Mouse (Mus musculus): ENCODE measurements at regions not wholly inside any gene's neighbourhood (a gene's known extent, or its start where the extent isn't known, plus 50 kb on each side); places are given as distances from the start of the nearest gene placed in this dataset.

DNA sequence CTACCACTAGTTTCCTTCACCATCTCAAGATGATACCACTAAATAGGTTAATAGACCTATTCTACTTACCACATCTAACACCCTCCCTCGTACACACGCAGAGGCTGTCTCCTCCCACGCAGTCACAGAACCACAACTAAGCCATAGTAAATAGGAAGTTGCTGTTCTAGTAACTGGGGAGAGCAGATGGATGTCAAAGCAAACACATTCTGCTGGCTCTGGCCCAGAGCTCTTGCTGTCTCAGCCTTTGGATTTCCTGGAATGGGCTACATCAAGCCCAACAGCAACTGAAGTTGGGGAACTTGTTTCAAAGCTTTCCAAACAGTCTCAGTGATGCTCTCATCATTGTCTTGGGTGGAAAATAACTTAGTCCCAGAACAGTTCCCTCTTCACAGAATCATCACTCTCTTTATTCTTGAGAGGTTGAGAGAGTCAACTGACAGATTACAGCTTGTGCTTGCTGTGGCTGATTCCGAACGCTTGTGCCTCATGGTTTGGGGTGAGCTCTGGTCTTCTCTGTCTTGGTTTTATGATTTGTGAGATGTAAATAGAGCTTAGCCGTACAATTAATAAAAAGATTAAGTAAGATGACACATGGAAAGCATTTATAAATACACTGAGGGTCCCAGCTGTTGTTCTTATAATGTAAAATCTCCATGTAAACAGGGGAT is 538.5 kb upstream of the Klf4 start:
- in situ Hi-C loops (cut with MboI, MseI) = no loop called here

GRCm38 (mm10) chr4:56068859-56069258 is 536.6 kb upstream of the Klf4 start:
- in situ Hi-C loops (cut with MboI, MseI) = no loop called here

- in situ Hi-C loops (cut with MboI, MseI) = no loop called here
These were observed 532.4 kb upstream of the Klf4 start for GRCm38 (mm10) chr4:56064657-56065056.

DNA sequence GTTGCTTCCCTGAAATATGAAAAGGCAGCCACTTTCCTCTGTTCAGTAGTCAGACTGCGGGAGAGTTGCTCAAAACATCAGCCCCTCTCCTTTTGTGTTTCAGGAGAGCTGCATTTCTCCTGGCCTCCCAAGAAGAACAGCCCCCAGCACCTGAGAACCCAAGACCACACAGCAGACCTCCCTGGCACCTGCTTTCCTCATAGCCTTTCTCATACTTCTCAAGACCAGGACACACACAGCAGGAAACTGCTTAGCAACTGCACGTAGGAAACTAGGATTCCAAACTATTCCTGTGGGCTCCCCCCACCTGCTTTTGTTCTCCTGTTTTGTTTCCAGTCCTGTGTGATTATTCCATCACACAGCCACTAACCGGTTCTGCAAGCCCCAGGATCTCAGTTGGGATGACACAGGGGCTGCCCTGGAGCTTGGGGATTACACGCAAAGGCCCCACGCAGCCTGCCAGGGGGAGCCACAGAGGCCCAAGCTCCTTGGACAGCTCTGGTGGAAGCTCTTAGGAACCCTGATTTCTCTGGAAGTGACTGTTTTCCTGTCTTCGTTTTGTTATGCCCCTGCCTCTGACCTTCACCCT is 519.6 kb upstream of the Klf4 start:
- in situ Hi-C loops (cut with MboI, MseI) = no loop called here

- in situ Hi-C loops (cut with MboI, MseI) = no loop called here
These were observed 507.1 kb upstream of the Klf4 start for GRCm38 (mm10) chr4:56039327-56039726.

GRCm38 (mm10) chr4:56036334-56036733 is 504.1 kb upstream of the Klf4 start:
- in situ Hi-C loops (cut with MboI, MseI) = no loop called here

- in situ Hi-C loops (cut with MboI, MseI) = no loop called here
These were observed 503.3 kb upstream of the Klf4 start for GRCm38 (mm10) chr4:56035543-56035942.

DNA sequence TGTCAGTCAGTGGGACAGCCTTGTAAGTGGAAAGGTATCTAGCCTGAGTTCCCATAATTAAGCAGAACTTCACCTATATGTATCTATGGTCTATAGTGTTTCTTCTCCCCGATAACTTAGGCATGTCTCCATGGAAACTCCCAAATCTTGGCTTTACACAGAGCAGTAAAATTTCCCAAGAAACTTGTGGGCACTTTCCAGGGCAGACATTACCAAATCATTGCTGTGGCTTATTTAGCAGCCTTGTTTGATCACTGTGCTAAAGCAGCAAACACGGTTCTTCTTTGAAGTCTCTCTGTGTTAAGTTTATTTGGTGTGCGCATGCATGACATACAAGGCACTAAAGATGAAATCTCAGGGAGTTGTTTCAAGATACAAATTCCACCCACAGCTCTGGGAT is 496.2 kb upstream of the Klf4 start:
- in situ Hi-C loops (cut with MboI, MseI) = no loop called here

- in situ Hi-C loops (cut with MboI, MseI) = no loop called here
These were observed 495.0 kb upstream of the Klf4 start for GRCm38 (mm10) chr4:56027258-56027657.

DNA sequence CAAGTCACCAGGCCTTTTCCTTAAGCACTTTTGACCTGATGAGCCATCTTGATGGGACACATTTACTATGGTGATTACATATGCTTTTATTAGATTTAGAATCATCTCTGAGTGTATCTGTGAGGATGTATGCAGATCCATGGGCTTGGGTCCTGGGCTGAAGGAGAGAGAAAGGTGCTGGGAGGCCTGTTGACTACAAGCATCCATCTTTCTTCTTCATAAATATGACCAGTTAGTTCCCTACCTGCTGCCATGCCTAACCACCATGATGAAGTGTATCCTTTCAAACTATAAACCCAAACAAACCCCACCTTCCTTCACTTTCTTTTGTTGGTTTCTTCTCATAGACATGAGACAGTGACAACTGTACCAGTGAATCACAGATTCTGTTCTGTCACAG is 492.2 kb upstream of the Klf4 start:
- in situ Hi-C loops (cut with MboI, MseI) = no loop called here

DNA sequence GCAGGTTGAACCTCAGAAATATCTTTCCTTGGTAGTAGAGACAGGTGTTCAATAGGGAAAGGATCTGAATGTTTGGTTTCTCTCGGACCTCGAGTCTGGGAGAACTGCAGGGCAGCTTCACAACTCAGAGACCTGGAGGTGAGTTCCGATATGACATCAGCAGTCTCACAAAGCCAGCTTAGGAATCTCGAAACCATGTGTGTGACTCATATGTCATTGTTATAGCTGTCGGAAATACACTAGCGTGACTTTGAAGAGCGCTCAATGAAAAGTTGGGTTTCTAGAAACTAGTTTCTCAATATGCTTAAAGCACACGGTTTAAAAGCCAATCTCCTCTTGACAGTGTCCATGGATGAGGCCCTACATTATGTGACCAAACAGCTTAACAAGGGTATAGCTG is 485.9 kb upstream of the Klf4 start:
- in situ Hi-C loops (cut with MboI, MseI) = no loop called here

DNA sequence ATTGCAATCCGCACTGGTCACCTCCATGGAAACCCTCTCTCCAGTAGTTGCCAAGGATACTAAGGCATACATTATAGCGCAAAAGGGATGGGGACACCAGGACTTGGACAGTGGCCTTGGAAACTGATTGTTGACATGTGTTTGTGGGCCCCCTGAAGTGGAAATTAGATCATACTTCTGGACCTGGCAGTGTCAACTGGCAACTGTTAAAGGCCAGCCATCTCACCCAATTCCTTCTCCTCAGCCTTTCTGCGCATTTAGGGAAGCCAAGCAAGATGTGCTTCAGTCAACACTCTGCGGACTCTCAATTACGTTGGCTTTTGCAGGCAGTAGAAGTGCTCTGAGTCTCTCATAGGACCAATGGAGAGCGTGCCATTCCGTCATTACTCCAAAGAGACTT is 483.2 kb upstream of the Klf4 start:
- in situ Hi-C loops (cut with MboI, MseI) = no loop called here

- in situ Hi-C loops (cut with MboI, MseI) = no loop called here
These were observed 476.0 kb upstream of the Klf4 start for GRCm38 (mm10) chr4:56008287-56008686.

- in situ Hi-C loops (cut with MboI, MseI) = no loop called here
These were observed 472.0 kb upstream of the Klf4 start for GRCm38 (mm10) chr4:56004227-56004626.

DNA sequence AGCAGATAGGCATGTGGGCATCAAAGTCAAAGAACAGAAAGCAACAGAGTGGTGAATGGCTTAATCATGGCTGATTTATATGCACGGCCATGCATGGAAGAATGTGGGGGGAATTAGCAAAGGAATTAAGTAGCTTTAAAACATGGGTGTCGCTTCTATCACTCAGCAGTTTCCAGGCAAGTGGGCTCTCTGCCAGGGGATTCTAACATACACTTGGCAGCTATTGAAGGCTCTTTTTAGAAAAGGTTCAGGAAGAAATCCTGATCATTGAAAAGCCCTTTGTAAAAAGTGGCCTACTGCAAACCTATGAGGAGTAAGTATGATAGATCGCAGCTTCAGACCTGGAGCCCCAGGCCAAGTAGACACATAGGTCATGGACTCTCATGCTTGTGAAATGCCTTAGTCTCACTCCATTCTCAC is 469.1 kb upstream of the Klf4 start:
- in situ Hi-C loops (cut with MboI, MseI) = no loop called here

DNA sequence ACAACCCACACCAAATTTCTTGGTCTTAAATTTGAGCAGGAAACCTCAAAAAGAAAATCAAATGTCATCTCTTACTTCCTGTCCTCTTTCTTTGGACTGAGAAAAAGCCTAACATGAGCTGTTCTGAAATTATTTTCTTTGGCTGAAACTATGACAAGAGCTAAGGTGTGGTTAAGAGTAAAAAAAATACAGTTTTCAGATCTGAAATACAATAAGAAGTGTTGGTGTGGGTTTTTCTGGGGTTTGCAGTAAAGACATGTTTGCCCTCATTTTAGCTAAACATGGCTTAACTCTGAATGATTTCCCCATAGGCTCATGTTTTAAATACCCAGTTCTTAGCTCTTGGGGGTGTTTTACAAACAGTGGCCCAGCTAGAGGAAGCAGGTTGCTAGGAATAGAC is 451.8 kb upstream of the Klf4 start:
- in situ Hi-C loops (cut with MboI, MseI) = no loop called here

GRCm38 (mm10) chr4:55978539-55978938 is 446.3 kb upstream of the Klf4 start:
- in situ Hi-C loops (cut with MboI, MseI) = no loop called here

DNA sequence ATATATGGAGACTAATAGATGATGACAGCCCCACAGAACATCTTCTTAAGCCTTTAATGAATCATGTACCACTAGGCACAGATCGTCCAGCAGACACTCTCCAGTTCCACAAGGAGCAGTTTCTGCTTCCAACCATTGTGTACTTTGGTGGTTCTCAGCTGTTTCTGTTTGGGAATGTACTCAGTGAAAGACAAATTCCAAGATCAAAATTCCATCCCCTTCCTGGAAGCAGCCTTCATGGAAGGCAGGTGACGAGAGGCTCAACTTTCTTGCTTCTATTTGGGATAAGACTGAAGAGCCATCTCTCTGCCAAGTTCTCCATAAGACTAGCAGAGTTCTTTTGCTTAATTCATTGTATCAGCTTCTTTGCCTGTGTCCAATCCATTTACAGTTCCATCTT is 444.0 kb upstream of the Klf4 start:
- in situ Hi-C loops (cut with MboI, MseI) = no loop called here

DNA sequence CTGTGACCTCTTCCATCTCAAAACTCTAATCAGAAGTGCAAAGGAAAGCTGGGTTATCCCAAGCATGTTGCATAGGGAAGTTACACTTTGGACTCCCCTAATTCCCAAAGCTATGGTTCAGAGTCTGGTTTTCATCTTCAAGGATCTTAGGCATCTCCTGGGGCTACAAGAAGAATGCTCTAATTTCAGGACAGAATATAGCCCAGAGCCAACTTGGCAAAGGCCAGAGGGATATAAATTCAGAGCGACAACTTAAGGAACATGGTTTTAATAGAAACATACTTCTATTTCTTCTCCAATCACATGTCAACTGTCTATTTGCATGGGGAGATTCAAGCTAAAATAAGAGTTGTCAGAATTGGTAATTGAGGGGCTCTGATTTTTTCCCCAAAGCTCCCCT is 441.4 kb upstream of the Klf4 start:
- in situ Hi-C loops (cut with MboI, MseI) = no loop called here

- in situ Hi-C loops (cut with MboI, MseI) = no loop called here
These were observed 440.1 kb upstream of the Klf4 start for GRCm38 (mm10) chr4:55972235-55972819.

- in situ Hi-C loops (cut with MboI, MseI) = no loop called here
These were observed 427.8 kb upstream of the Klf4 start for GRCm38 (mm10) chr4:55960063-55960462.

DNA sequence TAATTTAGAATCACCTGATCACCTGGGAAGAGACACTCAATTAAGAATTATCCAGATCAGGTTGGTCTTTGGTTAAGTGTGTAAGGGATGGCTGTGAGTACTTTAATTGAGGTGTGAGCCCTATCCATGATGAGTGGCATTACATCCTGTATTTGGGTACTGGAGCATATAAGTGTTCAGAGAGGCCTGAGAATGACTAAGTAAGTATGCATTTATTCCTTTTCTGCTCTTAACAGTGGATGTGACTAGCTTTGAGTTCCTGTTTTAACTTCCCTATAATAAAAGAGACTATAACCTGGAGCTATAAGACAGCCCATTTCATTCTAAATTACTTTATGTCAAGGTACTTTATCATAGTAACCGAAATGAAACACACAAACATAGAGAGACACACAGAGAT is 421.4 kb upstream of the Klf4 start:
- in situ Hi-C loops (cut with MboI, MseI) = no loop called here

DNA sequence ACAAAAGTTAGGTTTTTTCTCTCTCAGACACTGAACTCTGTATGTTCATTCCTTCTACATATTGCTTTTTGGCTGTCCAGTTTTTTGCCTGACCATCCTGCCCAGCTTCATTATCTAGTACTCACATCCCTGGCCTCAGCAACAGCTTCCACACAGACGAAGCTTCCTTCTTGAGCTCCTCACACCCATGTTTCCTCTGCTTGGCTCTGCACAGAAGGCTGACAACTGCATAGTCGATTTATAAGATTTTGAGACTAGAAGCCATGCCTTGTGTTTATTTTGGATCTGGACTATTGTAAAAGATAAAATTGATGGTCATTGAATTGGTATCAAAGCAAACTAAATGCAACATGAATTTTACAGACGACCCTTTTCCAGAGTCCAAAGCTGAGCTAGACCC is 420.0 kb upstream of the Klf4 start:
- in situ Hi-C loops (cut with MboI, MseI) = no loop called here

All from T-helper 1 cell (primary cell).